Mouse (Mus musculus): ENCODE measurements around the gene Pou3f1.
"Not testable (repeated sequence)": the region's sequence is repeated elsewhere in the genome, so short reads cannot be mapped to it uniquely, and the experiment has no call there.

Pou3f1 gene

DNA sequence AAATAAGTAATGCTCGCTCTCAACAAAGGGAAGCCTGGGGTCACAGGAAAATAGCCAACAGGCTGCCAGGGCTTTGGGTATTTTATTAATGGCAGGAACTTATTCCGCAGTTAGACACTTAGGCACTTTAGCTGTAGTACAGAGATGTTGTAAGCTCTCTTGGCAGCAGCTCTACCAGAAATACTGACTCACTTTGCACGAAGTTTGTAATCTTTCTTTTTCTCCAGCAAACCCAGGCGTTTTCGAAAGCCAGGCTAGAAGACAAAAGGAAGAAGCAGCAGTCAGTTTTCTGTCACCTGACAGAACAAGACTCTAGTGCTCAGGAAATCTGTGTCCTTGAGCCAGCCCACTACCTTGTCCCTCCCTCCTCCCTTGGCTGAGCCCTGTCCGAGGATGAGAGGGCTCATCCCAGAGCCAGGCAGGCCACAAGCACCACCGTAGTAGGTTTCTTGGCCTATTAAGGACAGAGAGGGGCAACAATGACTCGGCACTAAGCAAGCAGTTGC, 29.3 kb downstream of the Pou3f1 start:
- no peak for DNase-seq (ENCODE audit: low read depth in 1 of 2, low spot score in 2 of 2)

DNA sequence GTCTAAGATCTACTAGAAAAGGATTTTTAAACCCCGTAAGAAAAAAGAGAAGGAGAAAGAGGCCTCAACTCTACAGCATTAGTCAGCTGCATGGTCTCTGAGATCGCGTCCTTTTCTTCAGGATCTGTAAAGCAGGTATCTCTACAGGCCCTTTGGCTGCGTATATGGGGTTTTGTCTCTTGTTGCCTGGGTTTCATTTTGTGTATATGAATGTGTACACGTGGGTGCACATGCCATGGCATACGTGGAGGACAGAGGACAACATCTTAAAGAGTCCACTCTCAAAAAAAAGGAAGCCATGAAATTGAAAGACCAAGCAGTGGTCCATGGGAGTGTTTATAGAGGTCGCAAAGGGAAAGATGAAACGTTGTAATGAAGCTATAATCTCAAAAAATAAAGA, 34.8 kb downstream of the Pou3f1 start:
- DNase-seq (ENCODE audit: low read depth in 1 of 2, low spot score in 2 of 2): no peak

DNA sequence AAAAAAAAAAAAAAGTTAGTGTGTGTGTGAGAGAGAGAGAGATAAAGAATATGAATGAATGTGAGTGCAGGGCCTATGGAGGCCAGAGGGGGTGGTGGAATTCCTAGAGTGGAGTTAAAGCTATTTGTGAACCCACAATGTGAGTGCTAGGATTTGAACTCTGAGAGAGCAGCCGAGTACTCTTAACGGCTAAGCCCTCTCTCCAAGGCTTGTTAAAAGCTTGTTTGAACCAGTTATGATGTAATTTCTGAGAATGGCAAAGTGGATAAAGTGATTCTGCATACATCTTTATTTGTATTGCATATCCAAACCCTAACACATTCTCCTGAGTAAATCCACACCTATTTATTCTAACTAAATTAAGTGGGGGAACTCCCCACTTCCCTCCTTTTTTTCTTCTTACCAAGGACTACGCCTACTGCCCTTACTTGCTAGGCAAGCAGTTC, 35.8 kb downstream of the Pou3f1 start:
- DNase-seq (ENCODE audit: low read depth in 1 of 2, low spot score in 2 of 2): no peak

DNA sequence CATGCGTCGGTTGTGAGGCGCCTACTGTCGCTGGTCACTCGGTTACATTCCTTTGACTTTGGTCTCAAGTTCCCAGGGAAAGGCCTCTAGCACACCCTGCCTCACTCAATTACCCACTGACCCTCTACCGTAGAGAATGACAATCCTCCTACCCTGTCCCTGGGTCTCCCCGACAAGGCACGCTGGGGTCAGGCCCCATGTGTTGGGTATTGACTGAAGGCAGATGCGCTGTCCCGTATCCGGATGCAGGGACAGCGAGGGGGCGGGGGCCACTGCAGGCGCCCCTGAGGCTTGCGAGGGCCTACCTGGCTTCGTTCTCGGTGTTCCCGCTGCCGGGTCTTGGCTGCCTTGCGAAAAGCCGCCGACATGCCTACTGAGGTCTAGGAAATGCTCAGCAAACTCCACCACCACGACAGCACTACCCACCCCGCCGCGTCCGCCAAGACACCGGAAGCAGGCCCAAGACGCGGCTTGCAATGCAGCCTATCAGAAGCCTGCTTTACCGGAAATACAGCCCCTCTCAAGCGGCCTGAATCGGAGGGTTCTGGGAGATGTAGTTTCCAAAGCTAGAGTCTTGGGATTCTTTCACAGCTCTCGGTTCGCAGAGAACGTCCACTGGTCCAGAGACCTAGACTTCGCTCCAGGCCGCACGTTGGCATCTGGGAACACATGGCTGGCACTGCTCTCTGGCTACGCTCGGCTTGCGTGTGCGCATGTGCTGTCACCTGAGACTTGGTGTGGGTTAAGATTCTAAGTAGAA, 36.7 kb downstream of the Pou3f1 start, which contains the start of gene Utp11:
TSS of gene Utp11 (minus strand) at position 466 of the 760 bp plus-strand sequence.
- DNase-seq (ENCODE audit: low read depth in 1 of 2, low spot score in 2 of 2): peak; percentile 52 to 69

DNA sequence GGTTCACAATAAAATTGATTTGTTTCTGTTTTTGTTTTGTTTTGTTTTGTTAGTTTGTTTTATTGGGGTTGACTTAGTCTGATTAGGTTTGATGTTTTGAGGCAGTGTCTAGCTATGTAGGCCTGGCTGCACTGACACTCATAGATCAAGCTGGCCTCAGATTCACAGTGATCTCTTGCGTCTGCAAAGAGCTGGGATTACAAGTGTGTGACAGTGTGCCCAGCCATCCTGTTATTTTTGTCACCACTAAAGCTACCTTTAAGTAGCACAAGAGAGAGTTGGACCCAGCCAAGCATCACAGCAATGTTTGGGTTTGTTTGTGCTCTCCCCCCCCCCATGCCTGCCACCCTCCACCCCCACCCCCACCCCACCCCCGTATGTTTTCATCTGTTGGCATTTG, 38.0 kb downstream of the Pou3f1 start:
- no peak for DNase-seq (ENCODE audit: low read depth in 1 of 2, low spot score in 2 of 2)

DNA sequence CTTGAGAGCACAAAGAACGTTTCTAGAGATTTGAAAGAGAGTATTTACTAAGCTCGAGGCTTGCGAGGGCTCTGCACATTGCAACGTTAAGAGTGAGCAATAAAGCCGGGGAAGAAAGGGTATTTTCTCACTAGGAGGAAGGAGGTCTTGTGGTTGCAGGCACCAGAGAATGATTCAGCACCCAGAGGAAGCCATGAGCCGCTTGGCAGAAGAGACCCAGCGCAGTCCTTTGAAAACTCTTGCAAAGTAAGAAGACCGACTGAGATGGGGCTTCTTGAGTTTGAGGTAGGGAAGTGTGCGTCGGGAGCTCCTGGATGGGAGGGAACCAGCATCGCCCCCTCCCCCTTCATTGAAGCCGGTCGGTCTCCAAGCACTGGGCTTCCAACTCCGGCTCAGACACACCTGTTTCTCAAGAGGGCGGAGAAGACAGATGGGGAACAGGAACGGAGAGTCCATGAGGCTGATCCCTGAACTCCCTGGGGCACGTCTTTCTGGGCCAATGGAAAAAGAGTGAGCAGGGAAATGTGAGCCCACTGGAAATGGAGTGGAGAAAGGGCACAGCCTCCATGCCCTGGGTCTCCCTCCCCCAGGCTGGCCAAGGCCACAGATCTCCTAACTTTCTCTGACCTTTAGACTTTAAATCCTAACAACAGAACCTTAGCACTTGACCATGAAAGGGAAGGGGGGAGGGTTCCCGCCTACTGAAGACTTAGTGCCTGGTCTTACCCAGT, 39.3 kb downstream of the Pou3f1 start:
- no peak for DNase-seq (ENCODE audit: low read depth in 1 of 2, low spot score in 2 of 2)

DNA sequence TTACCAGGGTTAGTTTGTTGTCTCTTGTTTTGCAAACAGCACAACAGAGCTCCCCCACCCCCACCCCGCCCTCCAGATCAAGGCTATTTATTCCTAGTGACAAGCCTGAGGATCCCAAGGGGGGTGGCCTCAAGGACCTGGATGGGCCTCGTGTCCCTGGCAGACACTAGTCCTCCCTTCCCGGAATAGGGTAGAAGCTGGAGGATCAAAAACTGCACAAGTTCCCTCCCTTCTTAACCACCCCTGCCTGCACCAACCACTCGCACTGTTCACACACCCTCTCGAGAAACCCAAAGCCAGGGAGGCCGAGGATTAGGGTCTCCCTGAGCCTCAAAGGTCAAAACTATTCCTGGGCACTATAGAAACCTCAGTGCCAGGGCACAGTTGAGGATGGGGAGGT, 43.2 kb downstream of the Pou3f1 start:
- no peak for DNase-seq (ENCODE audit: low read depth in 1 of 2, low spot score in 2 of 2)

DNA sequence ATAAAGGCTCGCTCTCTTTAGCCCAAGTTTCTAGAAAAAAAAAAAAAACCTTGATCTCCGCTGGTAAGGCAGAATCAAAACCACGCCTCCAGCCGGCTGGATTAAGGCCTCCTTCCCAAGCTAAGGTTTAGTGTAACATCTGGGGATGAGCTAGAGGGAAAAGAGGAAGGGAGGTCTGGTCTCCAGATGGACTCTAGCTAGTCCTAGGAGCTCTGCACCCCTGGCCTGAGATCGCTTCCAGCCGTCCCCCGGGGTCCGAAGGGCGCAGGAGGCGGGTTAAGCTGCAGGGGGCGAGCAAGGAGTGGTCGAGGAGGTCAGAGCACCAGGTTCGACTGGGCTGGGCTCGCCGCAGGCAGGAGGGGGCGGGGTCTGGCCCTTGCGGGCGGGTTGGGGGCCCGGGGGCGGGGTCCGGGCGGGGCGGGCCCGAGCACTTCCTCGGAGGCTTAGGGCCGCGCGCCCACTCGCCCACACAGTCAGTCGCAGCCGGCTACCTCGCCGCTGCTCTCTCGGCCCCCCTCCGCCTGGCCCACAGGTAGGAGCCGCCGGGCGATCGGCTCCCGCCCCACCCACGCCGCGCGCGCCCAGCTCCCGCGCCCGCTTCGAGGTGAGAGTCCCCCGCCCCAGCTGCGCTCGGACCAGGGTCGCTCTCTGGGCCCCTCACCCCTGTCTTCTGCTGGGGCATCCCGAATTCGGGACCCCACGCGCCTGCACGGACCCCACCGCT, 43.8 kb downstream of the Pou3f1 start, which contains the start of gene Fhl3:
TSS of gene Fhl3 (plus strand) at position 454 of the 724 bp plus-strand sequence.
- DNase-seq (ENCODE audit: low read depth in 1 of 2, low spot score in 2 of 2): no peak

DNA sequence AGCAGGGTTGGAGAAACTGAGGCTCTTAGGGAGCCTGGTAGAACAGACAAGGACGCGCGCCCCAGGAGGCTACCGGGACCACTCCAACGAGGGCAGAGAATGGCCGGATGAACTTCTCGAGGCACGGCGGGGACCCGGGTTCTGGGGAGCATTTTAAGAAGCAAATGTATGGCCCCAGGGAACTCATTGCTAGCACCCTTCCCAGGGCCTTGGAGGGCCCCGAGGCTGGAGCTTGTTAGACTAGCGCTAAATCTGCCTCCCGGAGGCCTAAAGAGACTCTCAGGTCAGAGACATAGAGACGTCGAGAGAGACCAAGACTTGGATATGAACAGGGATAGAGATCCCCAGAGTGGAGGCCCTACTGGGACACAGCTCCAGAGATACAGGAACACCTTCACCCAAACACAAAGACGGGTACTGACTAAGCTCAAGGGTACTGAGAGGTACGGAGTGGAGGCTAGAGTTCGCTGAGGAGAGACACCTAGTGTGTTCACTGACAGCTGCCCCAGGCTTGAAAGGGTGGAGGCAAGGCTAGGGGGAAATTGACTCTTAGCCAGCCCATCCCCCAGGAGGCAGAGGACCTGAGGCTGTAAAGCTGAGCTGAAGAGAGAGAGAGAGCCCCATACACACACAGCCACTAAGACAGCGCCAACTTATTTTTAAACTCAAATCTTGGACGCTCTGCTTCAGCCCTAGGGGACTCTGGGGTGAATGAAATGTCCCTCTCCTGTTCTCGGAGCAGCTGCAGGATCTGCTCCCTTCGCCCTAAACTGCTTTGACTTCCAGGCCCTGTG, 44.6 kb downstream of the Pou3f1 start:
- DNase-seq (ENCODE audit: low read depth in 1 of 2, low spot score in 2 of 2): no peak

DNA sequence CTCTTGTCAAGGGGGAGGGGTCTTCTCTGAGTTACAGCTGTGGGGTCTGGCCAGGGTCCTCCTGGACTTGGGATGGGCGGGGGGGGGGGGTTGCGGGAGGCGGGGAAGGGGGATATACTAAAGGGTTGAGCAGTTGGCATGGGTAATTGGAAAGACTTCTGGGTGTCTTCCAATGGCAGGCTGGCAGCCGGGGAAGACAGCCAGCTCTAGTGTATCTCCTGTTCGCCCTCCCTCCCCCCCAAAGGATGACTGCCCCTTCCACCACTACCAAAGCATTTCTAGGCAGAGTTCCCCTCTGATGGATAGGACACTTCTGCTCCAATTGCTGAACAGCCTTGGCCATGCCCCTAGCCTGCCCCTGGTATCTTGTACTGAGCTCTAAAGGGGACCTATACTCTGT, 45.3 kb downstream of the Pou3f1 start:
- DNase-seq (ENCODE audit: low read depth in 1 of 2, low spot score in 2 of 2): no peak

DNA sequence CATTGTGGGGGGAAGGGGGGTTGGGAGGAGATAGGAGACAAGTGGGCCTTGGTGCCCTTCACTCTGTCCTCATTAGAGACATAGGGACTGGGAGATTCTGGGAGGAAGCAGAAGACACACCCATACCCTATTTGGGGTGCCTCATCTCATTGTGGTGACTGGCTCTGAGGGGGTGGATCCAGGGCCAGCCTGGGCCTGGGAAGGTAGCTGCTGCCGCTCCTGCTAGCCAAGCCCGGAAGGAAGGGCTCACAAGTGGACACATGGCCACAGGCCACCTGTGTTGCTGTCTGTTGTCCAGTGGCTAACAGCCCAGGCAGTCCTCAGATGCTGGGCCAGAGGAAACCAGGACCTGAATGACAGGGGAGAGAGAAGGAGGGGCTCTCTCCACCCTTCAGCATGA, 46.8 kb downstream of the Pou3f1 start:
- DNase-seq (ENCODE audit: low read depth in 1 of 2, low spot score in 2 of 2): no peak

DNA sequence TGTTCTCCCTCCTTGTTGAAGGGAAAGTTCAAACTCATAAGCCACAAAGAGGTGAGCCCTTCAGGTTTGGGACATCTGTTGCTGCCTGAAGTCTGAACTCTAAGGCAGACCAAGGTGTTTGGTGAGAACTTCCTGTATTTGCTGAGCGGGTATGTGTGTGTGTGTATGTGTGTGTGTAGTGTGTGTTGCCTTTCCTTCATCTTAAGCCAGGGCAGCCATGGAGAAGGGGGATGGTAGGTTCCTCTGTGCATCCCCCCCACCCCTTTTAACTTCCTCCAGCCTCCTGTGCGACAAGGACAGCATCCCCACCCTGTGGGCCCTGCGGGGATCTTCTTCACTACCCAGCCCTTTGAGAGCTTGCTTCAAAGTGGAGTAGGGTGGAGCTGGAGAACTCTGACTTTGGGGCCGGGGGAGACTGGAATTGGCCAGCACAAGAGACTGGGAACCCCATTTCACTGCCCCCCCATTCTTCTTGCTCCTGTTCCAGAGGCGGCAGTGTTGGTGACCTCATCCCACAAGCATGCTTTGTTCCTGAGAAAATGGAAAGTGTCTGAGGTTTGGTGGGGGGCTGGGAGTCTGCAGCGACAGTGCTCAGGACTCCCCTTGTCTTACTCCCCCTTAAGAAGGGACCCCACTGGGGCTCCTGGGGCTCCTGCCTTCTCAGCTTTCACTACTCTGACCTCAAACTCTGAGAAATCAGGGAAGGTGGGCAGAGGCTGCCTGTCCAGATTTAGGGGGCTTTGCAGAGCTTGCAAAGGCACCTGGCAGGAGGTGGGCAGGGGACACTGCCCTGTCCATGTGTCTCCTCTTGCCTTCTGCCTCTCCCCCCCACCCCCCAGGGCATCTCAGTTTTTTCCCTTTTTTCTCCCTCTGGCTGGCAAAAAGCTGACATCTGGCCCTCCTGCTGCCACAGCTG, 47.5 kb downstream of the Pou3f1 start:
- DNase-seq (ENCODE audit: low read depth in 1 of 2, low spot score in 2 of 2): no peak

DNA sequence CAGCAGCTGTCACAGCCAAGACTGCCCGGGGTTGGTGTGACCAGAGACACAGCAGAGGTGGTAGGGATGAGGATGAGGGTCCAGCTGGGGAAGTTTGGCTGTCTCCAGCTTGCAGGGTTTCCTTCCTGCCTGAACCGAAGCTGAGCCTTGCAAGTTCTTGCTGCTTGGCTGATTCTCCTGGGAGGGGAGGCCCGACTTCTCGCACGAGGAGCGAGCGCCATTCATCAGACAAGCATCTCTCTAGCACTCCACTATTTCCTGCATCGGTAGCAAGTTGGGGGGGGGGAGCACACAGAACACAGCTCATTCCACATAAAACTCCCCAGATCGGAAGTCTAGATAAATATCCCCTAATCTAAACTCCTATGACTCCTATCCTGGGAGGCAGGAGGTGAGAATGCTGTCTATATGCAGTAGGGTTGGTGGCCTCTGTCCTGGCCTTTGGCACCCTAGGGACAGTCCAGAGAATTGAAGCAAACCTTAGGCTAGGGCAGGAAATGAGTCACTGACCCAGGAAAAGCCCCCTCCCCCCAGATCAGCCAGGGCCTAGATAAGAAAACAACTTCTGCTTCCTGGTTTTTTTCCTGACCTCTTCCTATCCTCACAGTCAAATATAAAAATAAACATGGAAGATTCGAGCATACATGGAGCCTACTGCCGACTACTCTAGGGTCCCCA, 48.3 kb downstream of the Pou3f1 start:
- no peak for DNase-seq (ENCODE audit: low read depth in 1 of 2, low spot score in 2 of 2)

DNA sequence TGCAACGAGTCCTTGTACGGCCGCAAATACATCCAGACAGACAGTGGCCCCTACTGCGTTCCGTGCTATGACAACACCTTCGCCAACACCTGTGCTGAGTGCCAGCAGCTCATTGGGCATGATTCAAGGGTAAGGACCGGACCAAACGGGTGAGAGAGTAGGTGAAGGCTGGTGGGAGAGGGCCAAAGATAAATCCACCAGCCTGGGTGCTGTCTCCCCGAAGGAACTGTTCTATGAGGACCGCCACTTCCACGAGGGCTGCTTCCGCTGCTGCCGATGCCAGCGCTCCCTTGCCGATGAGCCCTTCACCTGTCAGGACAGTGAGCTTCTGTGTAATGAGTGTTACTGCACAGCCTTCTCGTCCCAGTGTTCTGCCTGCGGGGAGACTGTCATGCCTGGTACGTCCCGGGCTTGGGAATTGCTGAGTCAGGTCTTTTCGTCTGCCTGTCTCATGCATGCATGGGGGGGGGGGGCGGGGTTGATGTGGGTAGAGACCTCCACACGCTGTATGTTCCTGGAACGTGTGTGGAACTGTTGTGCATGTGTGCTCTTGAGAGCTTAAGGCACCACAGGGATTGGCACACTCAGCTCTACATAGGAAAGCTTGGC, 49.2 kb downstream of the Pou3f1 start:
- no peak for DNase-seq (ENCODE audit: low read depth in 1 of 2, low spot score in 2 of 2)

DNA sequence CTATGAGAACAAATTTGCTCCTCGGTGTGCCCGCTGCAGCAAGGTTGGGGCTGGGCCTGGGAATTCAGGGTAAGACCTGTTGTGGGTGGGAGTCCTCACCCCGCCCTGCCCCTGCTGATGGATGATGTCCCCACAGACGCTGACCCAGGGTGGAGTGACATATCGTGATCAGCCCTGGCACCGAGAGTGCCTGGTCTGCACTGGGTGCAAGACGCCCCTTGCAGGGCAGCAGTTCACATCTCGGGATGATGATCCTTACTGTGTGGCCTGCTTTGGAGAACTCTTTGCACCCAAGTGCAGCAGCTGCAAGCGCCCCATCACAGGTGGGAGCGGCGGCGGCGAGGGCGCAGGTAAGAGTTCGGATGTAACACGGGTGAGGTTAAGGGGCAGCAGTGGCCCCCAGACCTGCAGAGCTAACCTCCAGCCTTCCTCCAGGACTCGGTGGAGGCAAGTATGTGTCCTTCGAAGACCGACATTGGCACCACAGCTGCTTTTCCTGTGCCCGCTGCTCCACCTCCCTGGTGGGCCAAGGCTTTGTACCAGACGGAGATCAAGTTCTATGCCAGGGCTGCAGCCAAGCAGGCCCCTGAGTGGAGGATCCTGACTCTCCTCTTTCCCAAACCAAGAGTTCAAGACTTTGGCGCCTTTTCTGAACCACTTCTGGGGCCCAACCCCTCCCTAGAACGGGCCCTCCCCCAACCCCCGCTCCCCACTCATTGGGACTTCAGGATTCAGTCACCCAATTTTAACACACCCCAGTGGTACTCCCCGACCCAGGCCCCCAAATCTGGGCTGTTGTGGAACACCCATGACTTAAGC, 51.0 kb downstream of the Pou3f1 start:
- not testable (repeated sequence) for DNase-seq (ENCODE audit: low read depth in 1 of 2, low spot score in 2 of 2)

DNA sequence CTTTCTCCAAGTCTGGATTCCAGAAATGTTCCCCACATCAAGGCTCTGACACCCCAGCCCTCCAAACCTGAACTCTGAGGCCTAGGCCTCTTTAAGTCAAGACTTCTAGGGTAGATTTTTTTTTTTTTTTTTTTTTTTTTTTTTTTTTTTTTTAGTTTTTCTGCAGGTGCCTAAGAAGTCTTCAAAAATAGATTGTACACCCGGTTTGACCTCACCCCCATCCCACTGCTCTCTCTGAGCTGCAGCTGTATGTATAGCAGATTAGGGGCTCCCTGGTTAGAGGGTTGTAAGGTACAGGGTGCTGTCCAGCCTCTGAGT, 51.6 kb downstream of the Pou3f1 start:
- not testable (repeated sequence) for DNase-seq (ENCODE audit: low read depth in 1 of 2, low spot score in 2 of 2)

DNA sequence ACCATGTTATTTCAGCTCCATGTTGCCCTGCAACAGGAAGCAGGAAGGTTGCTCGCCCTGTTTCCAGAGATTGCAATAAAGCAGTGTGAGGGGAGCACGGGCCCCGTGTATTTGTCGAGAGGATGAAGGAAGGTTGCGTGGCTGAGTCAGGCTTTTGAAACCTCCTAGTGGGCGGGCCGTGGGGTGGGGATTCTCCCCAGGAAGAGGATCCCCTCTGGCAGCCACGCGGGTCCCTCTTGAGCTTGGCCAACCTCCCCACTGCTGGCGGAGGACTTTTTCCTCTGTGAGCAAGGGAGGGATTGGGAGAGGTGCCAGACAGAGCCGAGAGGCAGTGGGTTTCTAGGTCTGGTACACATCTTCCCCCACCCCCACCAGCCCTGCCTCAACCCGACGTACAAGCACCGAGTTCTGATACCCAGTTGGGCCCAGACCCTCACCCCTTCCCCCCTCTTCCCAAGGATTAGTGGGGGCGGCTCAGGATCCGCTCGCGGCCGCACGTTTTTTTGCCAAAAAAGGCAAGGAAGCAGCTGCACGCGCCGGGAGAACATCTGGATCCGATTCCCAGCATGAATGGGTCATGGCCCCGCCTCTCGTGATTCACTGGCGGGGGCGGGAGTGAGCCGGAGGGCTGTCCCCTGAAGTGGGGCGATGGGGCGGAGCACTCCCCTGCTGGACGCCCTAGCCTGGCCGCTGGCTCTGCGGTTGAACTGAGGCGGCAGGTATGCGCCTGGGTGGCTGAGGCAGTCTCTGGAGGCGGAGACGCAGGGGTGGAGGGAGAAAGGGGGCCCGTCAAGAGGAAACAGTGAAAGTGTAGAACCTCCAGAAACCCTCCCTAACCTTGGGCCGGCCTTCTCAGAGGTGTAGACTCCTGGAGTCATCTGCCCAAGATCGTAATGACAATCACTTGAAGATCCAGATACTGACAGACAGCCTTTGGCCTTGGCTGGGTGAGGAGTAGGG, 52.2 kb downstream of the Pou3f1 start:
- DNase-seq (ENCODE audit: low read depth in 1 of 2, low spot score in 2 of 2): peak; percentile 33 to 63

Measured in monocyte, adult 2 months (primary cell).